Mouse (Mus musculus) cerebral cortex, adult 2 months (tissue): Measurements from ENCODE around the gene Ttll3.

ENCODE experiments used
- WGBS: fragments of 180-500 bp; shearing (Covaris S2); methylation state at CpG from one replicate; pipeline ENCODE4 v1.1.7; 2018; 5-methylcytosine and 5-hydroxymethylcytosine counted together

The Ttll3 gene

GRCm38 (mm10) chr6:113457952-113458534 lies 69.0 kb downstream of the Ttll3 start, which contains the start of gene Il17re:
Gene Il17re, plus strand, starts transcription at chr6:113458484.
- 76% methylated on average over 10 of the region's 10 CpGs for WGBS

GRCm38 (mm10) chr6:113458635-113459034 lies 69.6 kb downstream of the Ttll3 start:
- 76% methylated on average over 10 of the region's 10 CpGs for WGBS

- WGBS: 71% methylated on average over 7 of the region's 7 CpGs
Observed at GRCm38 (mm10) chr6:113464040-113464439, 75.0 kb downstream of the Ttll3 start.
